Mouse (Mus musculus) small intestine, adult 2 months (tissue): ENCODE measurements around the gene Wwox.

Experiments used
- CTCF ChIP-seq: fragments of 200-500 bp; IDR thresholded peaks from 2 replicates; pipeline ENCODE4 v1.5.1; 2012; ENCODE audit warnings: low read depth, mild to moderate bottlenecking, control low read depth, inconsistent platforms, low read length, moderate library complexity, mixed read lengths; ENCODE audit not compliant: insufficient replicate concordance, insufficient read length; ENCODE audit errors: extremely low read depth
- POLR2A ChIP-seq: fragments of 200-500 bp; IDR thresholded peaks from 2 replicates; pipeline ENCODE4 v1.6.1; 2012; ENCODE audit warnings: low read depth, mild to moderate bottlenecking, control low read depth, inconsistent platforms, low read length, moderate library complexity

DNA sequence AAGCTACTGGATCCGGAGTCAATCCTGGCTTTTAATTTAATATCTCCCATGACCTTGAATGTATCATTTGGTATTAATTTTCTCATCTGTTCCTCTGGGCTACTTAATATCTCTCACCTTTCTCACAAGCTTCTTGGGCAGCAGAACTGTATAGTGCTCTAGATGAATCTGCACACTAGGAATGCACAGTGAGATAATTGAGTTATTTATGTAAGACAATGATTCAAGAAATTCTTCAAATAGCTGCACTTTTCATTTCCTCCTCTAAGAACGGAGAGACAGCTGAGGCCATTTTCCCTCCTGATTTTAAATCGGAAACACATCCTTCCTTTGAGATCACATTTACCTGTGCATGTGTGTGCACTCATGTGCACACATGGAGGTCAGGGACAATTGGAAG, 669.9 kb downstream of the Wwox start:
- no peak for TF ChIP-seq CTCF
- no peak for TF ChIP-seq POLR2A
